Mouse (Mus musculus) embryo, embryonic 11.5 days (tissue): Measurements from ENCODE around the gene Pmm1.
"Not testable (repeated sequence)": the region's sequence is repeated elsewhere in the genome, so short reads cannot be mapped to it uniquely, and the experiment has no call there.

Experiments
- DNase-seq: peaks from one replicate; pipeline ENCODE4 v3.0.0-alpha.2; 2012; ENCODE audit warnings: low read depth, low spot score

Gene Pmm1

DNA sequence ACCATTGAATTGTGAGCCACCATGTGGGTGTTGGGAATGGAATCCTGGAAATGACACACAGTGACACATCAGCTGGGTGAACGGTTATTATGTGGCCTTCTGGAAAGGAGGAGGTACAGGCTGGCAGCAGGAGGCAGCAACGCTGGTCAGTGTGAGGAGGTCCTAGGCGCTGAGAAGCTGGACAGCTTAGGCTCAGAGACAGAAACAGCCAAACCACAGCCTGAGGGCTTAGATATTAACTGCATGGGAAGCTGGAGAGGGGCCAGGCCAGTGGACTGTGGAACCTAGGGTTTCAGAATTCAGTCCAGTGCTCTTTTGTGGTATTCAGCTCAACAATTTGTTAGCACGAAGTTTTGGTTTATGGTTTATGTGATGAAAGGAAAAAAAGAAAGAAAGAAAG is 33.0 kb downstream of the Pmm1 start:
- DNase-seq: no peak

DNA sequence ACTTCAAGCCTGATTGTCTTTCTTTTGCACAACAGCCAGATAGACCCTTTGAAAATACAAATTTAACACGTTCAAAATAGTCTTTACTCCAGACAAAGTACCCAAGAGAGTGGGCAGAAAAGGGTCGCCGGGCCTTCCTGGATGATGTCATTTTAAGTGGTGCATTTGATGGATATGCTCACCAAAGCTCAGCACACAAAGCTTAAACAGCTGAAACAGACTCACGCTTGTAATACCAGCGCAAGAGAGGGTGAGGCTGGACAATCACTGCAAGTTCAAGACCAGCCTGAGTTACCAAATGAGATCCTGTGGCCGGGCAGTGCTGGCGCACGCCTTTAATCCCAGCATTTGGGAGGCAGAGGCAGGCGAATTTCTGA is 34.3 kb downstream of the Pmm1 start:
- DNase-seq: no peak

- DNase-seq: peak; percentile 99
Measured at GRCm38 (mm10) chr15:81925760-81926445, 34.8 kb downstream of the Pmm1 start, which contains the start of gene Polr3h. TSS of gene Polr3h (minus strand) at chr15:81926240.

DNA sequence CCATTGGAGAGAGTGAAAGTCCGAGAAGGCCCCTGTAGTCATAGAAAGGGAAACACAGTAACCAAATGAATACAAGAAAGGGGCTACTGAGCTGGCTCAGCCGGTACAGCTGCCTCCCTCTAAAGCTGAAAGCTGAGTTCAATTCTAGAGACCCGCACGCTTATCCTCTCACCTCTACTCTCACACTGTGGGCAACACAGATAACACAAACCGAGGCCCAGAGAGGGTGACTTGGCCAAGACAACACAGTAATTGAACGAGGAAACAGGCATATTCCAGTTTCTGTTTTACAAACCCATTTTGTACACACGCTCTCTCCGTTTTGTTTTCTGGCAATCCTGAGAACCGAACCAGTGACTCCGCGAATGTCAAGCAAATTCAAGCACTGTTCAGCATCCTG is 35.8 kb downstream of the Pmm1 start:
- no peak for DNase-seq

- no peak for DNase-seq
Measured at GRCm38 (mm10) chr15:81921255-81921654, 39.5 kb downstream of the Pmm1 start.

- no peak for DNase-seq
Measured at GRCm38 (mm10) chr15:81920546-81921217, 40.0 kb downstream of the Pmm1 start.

DNA sequence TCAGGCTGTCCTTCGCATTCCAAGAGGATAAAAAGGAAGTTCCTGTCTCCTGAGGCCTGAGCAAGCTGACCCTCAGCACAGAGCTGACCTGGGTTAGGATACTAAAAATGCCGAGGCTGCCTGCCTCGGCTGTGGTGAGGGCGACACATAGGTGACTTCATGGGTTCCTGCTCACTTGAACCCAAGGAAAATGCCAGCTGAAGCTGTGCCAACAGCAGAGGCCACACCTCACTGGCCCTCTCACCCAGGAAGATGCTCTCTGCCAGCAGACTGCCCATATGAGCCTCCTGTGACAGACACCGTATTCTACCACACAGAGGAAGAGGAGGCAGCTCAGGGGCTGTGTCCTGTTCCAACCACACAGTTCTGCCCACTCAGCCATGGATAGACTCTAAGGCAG is 41.7 kb downstream of the Pmm1 start:
- DNase-seq: no peak

- peak; percentile 38 for DNase-seq
Measured at GRCm38 (mm10) chr15:81917621-81918463, 42.9 kb downstream of the Pmm1 start.

DNA sequence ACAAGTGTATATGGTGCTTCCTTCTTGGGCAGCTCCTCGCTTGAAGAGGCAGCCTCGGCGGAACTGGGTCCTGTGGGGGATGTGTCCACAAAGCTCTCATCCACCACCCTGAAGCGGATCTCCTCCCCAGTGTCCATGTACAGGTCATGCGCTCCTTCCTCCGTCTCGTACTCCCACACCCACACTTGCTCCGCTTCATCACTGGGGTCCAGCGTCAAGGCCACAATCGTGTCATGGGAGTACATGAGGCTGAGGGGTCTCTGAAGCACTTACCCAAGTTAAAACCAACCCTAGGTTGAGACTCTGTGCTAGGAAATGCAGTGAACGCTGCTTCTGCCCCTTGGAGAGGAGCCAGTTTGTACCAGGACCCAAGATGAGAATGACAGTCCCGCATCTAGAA is 43.5 kb downstream of the Pmm1 start:
- no peak for DNase-seq

- no peak for DNase-seq
Measured at GRCm38 (mm10) chr15:81915663-81916062, 45.1 kb downstream of the Pmm1 start.

DNA sequence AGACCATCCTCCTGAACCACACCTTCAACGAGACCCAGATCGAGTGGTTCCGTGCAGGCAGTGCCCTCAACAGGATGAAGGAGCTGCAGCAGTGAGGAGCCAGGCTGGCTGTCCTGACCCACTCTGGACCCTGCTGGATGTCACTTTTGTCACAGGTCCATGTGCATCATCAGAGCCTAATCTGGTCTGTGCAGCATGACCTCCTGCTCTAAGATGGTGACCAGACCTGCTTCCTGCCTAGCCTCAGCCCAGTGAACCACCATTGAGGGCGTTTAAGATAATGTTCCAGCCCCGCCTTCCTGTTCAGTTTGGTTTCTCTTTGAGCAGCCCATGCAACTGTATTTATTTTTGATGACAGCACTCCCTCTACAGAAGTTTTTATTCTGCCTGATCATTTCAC is 46.1 kb downstream of the Pmm1 start:
- DNase-seq: no peak

- no peak for DNase-seq
Measured at GRCm38 (mm10) chr15:81912498-81912897, 48.2 kb downstream of the Pmm1 start.

DNA sequence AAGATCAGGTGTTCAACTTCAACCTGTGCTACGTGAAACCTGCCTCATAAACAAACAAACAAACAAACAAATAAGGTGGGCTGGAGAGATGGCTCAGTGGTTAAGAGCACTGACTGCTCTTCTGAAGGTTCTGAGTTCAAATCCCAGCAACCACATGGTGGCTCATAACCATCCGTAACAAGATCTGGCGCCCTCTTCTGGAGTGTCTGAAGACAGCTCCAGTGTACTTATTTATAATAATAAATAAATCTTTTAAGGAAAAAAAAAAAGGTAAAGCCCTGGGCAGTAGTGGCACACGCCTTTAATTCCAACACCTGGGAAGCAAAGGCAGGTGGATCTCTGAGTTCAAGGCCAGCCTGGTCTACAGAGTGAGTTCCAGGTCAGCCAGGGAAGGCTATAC is 52.0 kb downstream of the Pmm1 start:
- not testable (repeated sequence) for DNase-seq

GRCm38 (mm10) chr15:81907953-81908352 is 52.8 kb downstream of the Pmm1 start:
- DNase-seq: no peak

DNA sequence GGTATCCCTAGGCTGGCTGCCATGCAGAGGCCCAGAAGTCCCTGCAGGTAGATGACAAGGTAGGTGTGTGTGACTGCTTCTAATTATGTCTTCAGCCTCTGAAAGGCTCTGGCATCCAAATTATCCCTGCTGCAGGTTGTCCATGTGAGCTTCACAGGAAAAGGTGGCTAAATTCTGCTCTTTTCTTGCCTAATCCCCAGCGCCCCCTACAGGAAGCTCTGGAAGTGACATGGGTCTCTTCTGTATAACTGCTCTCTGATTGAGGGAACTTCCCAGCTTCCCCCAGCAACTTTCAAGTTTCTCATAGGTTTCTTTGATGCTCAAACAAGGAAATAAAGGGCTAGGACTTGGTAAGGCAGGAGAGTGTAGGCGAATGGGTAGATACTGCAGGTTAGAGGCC is 55.8 kb downstream of the Pmm1 start:
- peak; percentile 29 for DNase-seq
